Mouse (Mus musculus): ENCODE measurements at regions not wholly inside any gene's neighbourhood (a gene's known extent, or its start where the extent isn't known, plus 50 kb on each side); places are given as distances from the start of the nearest gene placed in this dataset.

DNA sequence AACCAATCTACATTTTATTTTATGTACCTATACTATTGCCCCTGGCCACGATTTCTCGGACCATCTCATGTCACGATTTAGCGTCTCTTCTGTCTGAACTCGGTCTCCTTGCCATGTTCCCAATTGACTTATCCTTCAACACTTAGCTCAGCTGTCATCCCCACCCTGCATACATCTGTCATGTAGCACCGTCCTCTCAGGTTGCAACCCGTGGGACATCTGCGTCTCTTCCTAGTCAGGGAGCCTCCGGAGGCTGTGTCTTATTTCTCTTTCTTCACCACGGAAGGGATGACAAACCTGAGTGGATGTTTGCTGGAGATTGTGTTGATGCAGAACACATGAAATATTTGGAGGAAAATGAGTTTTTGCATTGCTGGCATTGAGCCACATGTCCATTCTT lies 104.2 kb downstream of the Sec61b start:
- Histone ChIP-seq H3K27ac (no peak overlapping the region), H3K4me2 (ENCODE audit: low read depth) (no peak overlapping the region), H3K4me1 (replicated peaks; ENCODE audit: control insufficient read depth in 2 of 2, insufficient read depth in 2 of 2, low read length in 1 of 2) (no peaks in the 10 kb centered on the region), H3K9me3 (ENCODE audit: control insufficient read depth, low read length) (no peaks in the 10 kb centered on the region), H3K36me3 (replicated peaks; ENCODE audit: control insufficient read depth, insufficient read depth, low read depth) (no peaks in the 10 kb centered on the region), H3K27me3 (ENCODE audit: control insufficient read depth, insufficient read depth, low read length) (no peaks in the 10 kb centered on the region), H3K4me3 (ENCODE audit: insufficient read depth in 1 of 2, low read depth in 2 of 2, low read length in 2 of 2) (no peak overlapping the region), H3K9ac (replicated peaks) (no peak overlapping the region)
- DNase-seq (ENCODE audit: low read depth in 3 of 3, low spot score in 3 of 3) (no peak), ATAC-seq (ENCODE audit: insufficient read depth) (no peak)
- TF ChIP-seq CTCF (IDR thresholded peaks at IDR 0.05; ENCODE audit: low read depth), result no peak
- TF ChIP-seq EP300 (IDR thresholded peaks at IDR 0.05; ENCODE audit: low read depth), result no peak
- 75% methylated on average over 10 of the region's 10 CpGs for WGBS (ENCODE audit: insufficient replicate concordance)

- no peak overlapping the region for H3K9ac ChIP-seq (replicated peaks)
- no peaks in the 10 kb centered on the region for H3K9me3 ChIP-seq (ENCODE audit: control insufficient read depth, low read length)
- no peaks in the 10 kb centered on the region for H3K4me1 ChIP-seq (replicated peaks; ENCODE audit: control insufficient read depth in 2 of 2, insufficient read depth in 2 of 2, low read length in 1 of 2)
- no peak overlapping the region for H3K4me3 ChIP-seq (ENCODE audit: insufficient read depth in 1 of 2, low read depth in 2 of 2, low read length in 2 of 2)
- H3K4me2 ChIP-seq (ENCODE audit: low read depth), result no peak overlapping the region
- 61% methylated on average over 5 of the region's 5 CpGs for WGBS (ENCODE audit: insufficient replicate concordance)
- no peak for ATAC-seq (ENCODE audit: insufficient read depth)
- TF ChIP-seq CTCF (IDR thresholded peaks at IDR 0.05; ENCODE audit: low read depth) (no peak), EP300 (IDR thresholded peaks at IDR 0.05; ENCODE audit: low read depth) (no peak)
- no peaks in the 10 kb centered on the region for H3K27me3 ChIP-seq (ENCODE audit: control insufficient read depth, insufficient read depth, low read length)
- no peak overlapping the region for H3K27ac ChIP-seq
- no peaks in the 10 kb centered on the region for H3K36me3 ChIP-seq (replicated peaks; ENCODE audit: control insufficient read depth, insufficient read depth, low read depth)
- DNase-seq (ENCODE audit: low read depth in 3 of 3, low spot score in 3 of 3), result no peak
Measured at GRCm38 (mm10) chr4:47580556-47580955, 106.1 kb downstream of the Sec61b start.

DNA sequence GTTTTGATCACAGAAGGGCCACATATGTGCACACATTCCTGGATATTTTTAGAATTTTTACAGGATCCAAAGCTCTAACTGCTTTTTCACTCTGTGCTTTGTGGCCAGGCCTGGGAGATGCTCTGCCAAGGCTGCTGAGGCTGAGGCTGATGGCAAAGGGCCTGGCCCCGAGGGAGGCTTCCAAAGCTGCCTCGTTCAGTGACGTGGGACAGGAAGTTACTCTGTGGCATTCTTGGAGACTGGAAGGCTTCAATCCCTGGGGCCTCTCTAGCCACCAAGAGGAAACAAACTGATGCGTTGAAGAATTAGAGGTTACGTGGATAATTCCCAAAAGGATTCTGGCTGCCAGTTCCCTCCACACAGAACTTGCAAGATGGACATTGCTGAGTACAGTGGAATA lies 112.8 kb downstream of the Sec61b start:
- Histone ChIP-seq H3K4me3 (ENCODE audit: insufficient read depth in 1 of 2, low read depth in 2 of 2, low read length in 2 of 2) (no peak overlapping the region), H3K4me2 (ENCODE audit: low read depth) (no peak overlapping the region), H3K27ac (no peak overlapping the region), H3K36me3 (replicated peaks; ENCODE audit: control insufficient read depth, insufficient read depth, low read depth) (no peaks in the 10 kb centered on the region), H3K4me1 (replicated peaks; ENCODE audit: control insufficient read depth in 2 of 2, insufficient read depth in 2 of 2, low read length in 1 of 2) (no peaks in the 10 kb centered on the region), H3K9ac (replicated peaks) (no peak overlapping the region), H3K27me3 (ENCODE audit: control insufficient read depth, insufficient read depth, low read length) (no peaks in the 10 kb centered on the region), H3K9me3 (ENCODE audit: control insufficient read depth, low read length) (no peaks in the 10 kb centered on the region)
- WGBS (ENCODE audit: insufficient replicate concordance), result 34% methylated on average over 5 of the region's 5 CpGs
- no peak for TF ChIP-seq CTCF (IDR thresholded peaks at IDR 0.05; ENCODE audit: low read depth)
- no peak for TF ChIP-seq EP300 (IDR thresholded peaks at IDR 0.05; ENCODE audit: low read depth)
- no peak for DNase-seq (ENCODE audit: low read depth in 3 of 3, low spot score in 3 of 3)
- no peak for ATAC-seq (ENCODE audit: insufficient read depth)

GRCm38 (mm10) chr4:47592271-47592986 lies 118.0 kb downstream of the Sec61b start:
- H3K9ac ChIP-seq (replicated peaks), result no peak overlapping the region
- H3K4me2 ChIP-seq (ENCODE audit: low read depth), result no peak overlapping the region
- H3K36me3 ChIP-seq (replicated peaks; ENCODE audit: control insufficient read depth, insufficient read depth, low read depth), result no peaks in the 10 kb centered on the region
- H3K4me1 ChIP-seq (replicated peaks; ENCODE audit: control insufficient read depth in 2 of 2, insufficient read depth in 2 of 2, low read length in 1 of 2), result no peaks in the 10 kb centered on the region
- ATAC-seq (ENCODE audit: insufficient read depth), result no peak
- H3K9me3 ChIP-seq (ENCODE audit: control insufficient read depth, low read length), result no peaks in the 10 kb centered on the region
- H3K27ac ChIP-seq, result no peak overlapping the region
- H3K4me3 ChIP-seq (ENCODE audit: insufficient read depth in 1 of 2, low read depth in 2 of 2, low read length in 2 of 2), result no peak overlapping the region
- no peak for TF ChIP-seq CTCF (IDR thresholded peaks at IDR 0.05; ENCODE audit: low read depth)
- TF ChIP-seq EP300 (IDR thresholded peaks at IDR 0.05; ENCODE audit: low read depth), result no peak
- WGBS (ENCODE audit: insufficient replicate concordance), result 62% methylated on average over 11 of the region's 11 CpGs
- DNase-seq (ENCODE audit: low read depth in 3 of 3, low spot score in 3 of 3), result no peak
- no peaks in the 10 kb centered on the region for H3K27me3 ChIP-seq (ENCODE audit: control insufficient read depth, insufficient read depth, low read length)

DNA sequence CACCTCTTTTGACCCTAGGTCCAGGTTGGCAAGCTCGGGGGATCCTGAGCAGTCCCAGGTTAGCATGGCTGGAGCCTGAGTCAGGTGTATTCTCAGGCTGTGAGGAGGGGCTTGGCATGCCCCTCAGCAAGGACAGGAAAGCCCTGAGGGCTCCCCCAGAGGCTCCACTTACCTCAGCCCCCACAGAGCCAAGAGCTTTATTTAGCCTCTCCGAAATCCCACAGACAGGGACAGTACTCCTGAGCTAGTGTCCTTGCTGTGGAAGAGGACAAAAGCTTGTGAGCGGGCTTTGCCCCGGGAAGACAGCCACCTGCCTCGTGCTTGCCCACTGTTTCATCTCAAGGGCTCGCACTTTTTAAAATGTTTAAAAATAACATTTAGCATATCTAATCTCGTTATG lies 118.7 kb downstream of the Sec61b start:
- 62% methylated on average over 7 of the region's 7 CpGs for WGBS (ENCODE audit: insufficient replicate concordance)
- Histone ChIP-seq H3K9me3 (ENCODE audit: control insufficient read depth, low read length) (no peaks in the 10 kb centered on the region), H3K36me3 (replicated peaks; ENCODE audit: control insufficient read depth, insufficient read depth, low read depth) (no peaks in the 10 kb centered on the region), H3K9ac (replicated peaks) (no peak overlapping the region), H3K4me3 (ENCODE audit: insufficient read depth in 1 of 2, low read depth in 2 of 2, low read length in 2 of 2) (no peak overlapping the region), H3K27ac (no peak overlapping the region), H3K4me2 (ENCODE audit: low read depth) (no peak overlapping the region), H3K4me1 (replicated peaks; ENCODE audit: control insufficient read depth in 2 of 2, insufficient read depth in 2 of 2, low read length in 1 of 2) (no peaks in the 10 kb centered on the region), H3K27me3 (ENCODE audit: control insufficient read depth, insufficient read depth, low read length) (no peaks in the 10 kb centered on the region)
- DNase-seq (ENCODE audit: low read depth in 3 of 3, low spot score in 3 of 3) (no peak), ATAC-seq (ENCODE audit: insufficient read depth) (no peak)
- TF ChIP-seq EP300 (IDR thresholded peaks at IDR 0.05; ENCODE audit: low read depth) (no peak), CTCF (IDR thresholded peaks at IDR 0.05; ENCODE audit: low read depth) (no peak)
